Mouse (Mus musculus) liver, postnatal 0 days (tissue): ENCODE data around the gene Camsap2.

ENCODE experiments used
- CTCF ChIP-seq: sonication (generic); IDR thresholded peaks from 2 replicates; pipeline ENCODE4 v1.5.1; 2016; ENCODE audit warnings: antibody characterized with exemption, low read depth
- EP300 ChIP-seq: IDR thresholded peaks from 2 replicates; pipeline ENCODE4 v1.6.1; 2016; ENCODE audit warnings: antibody characterized with exemption, low read depth, mild to moderate bottlenecking

DNA sequence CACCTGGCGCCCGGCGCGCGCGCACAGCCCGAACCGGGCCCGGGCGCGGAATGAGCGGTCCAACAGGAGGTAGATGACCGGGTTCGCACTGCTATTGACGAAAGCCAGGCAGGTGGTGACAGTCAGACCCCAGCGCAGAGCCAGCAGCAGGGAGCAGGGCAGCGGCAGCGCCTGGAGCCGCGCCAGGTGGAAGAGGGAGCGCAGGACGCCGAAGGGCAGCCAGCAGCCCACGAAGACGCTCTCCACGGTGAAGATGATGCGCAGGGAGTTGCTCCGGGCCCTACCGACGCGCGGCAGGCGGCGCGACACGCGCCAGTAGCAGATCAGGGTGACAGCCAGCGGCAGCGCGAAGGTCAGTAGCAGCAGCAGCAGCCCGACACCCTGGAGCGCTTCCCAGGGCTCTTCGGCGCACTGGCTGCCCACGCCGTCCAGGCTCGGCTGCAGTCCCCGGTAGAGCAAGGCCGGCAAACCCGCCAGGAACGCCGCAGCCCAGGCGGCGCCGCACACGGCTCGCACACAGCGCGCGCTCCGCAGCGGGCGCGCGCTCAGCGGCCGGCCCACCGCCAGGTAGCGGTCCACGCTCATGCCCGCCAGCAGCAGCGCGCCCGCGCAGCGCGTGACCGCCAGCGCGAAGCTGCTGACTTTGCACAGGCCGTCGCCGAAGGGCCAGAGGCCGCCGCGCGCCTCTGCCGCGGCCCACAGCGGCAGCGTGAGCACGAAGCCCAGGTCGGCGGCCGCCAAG is 85.8 kb downstream of the Camsap2 start:
- TF ChIP-seq EP300 (no peak), CTCF (no peak)
